Mouse (Mus musculus) heart, embryonic 10.5 days (tissue): ENCODE measurements around the gene Kat8. TPM values are rescaled to one million over a fixed set of nuclear protein-coding genes. Genes with fewer than 3 reads are reported as not detected.
A peak's percentile ranks its signal among the peaks of the same experiment; 100 is the strongest.

Source experiments
- DNase-seq: peaks from one replicate; pipeline ENCODE4 v3.0.0-alpha.2; 2017; ENCODE audit warnings: low spot score
- H3K27ac ChIP-seq: fragments of 300-500 bp; sonication (generic); 2 replicates; pipeline ENCODE4 v1.5.1; 2016; ENCODE audit warnings: mild to moderate bottlenecking
- H3K27me3 ChIP-seq: fragments of 300-500 bp; sonication (generic); 2 replicates; pipeline ENCODE4 v1.6.1; 2016; ENCODE audit warnings: mild to moderate bottlenecking; ENCODE audit not compliant: poor library complexity, insufficient read depth, severe bottlenecking
- H3K36me3 ChIP-seq: fragments of 300-500 bp; sonication (generic); 2 replicates; pipeline ENCODE4 v1.6.1; 2016; ENCODE audit warnings: mild to moderate bottlenecking, moderate library complexity
- H3K4me1 ChIP-seq: fragments of 300-500 bp; sonication (generic); 2 replicates; pipeline ENCODE4 v1.6.1; 2016; ENCODE audit warnings: mild to moderate bottlenecking
- H3K4me3 ChIP-seq: fragments of 300-500 bp; sonication (generic); 2 replicates; pipeline ENCODE4 v1.5.1; 2016; ENCODE audit warnings: mild to moderate bottlenecking, moderate library complexity
- H3K9me3 ChIP-seq: fragments of 300-500 bp; sonication (generic); 2 replicates; pipeline ENCODE4 v1.6.1; 2016; ENCODE audit warnings: mild to moderate bottlenecking, moderate library complexity
- WGBS: fragments of 180-500 bp; shearing (Covaris S2); methylation state at CpG from one replicate; pipeline ENCODE4 v1.1.7; 2016; 5-methylcytosine and 5-hydroxymethylcytosine counted together
- polyA plus RNA-seq: library from polyadenylated mRNA; unstranded; fragments of >200 nt; fragmentation: Nextera tagmentation; extraction: Ambion mirVana; gene quantifications from 2 replicates; pipeline ENCODE4 v1.2.1, GENCODE M21; 2016

Gene Kat8
- polyA plus RNA-seq, 1 experiment from 2014 or later: 39.7 TPM

- WGBS: 7% methylated on average over 23 of the region's 23 CpGs
- peaks cover 8% of the 10 kb centered on the region; the same call in 1 of the 2 replicates for H3K4me1 ChIP-seq
- peak; percentile 73 for DNase-seq
Measured at GRCm38 (mm10) chr7:127944614-127945013, 32.3 kb downstream of the Kat8 start.

GRCm38 (mm10) chr7:127946470-127947023, 34.2 kb downstream of the Kat8 start, which contains the start of gene Prss36:
Prss36 (minus strand) TSS chr7:127946725.
- Histone ChIP-seq H3K27me3 (peaks cover 41% of the 10 kb centered on the region), H3K36me3 (no peaks in the 10 kb centered on the region), H3K4me3 (no peak within 1 kb of the TSS), H3K27ac (no peak within 1 kb of the TSS), H3K9me3 (no peaks in the 10 kb centered on the region), H3K4me1 (peaks cover 8% of the 10 kb centered on the region; the same call in 1 of the 2 replicates)
- no peak for DNase-seq
- 70% methylated on average over 6 of the region's 6 CpGs for WGBS

More at GRCm38 (mm10) chr7:127944614-127945013, 32.3 kb downstream of the Kat8 start:
- Histone ChIP-seq H3K27me3 (peaks cover 41% of the 10 kb centered on the region), H3K36me3 (no peaks in the 10 kb centered on the region), H3K27ac (0 out of 2 replicates have a peak overlapping the region, but pooled peaks have one; percentile 23), H3K4me3 (peak overlapping the region; percentile 42), H3K9me3 (no peaks in the 10 kb centered on the region)

- Histone ChIP-seq H3K27ac (no peak overlapping the region), H3K36me3 (no peaks in the 10 kb centered on the region), H3K27me3 (no peaks in the 10 kb centered on the region), H3K4me1 (no peaks in the 10 kb centered on the region), H3K9me3 (no peaks in the 10 kb centered on the region), H3K4me3 (no peak overlapping the region)
- DNase-seq: no peak
- 32% methylated on average over 13 of the region's 13 CpGs for WGBS
Measured at GRCm38 (mm10) chr7:127952864-127953581, 40.7 kb downstream of the Kat8 start.

- no peak for DNase-seq
Measured at GRCm38 (mm10) chr7:127959364-127959763, 47.0 kb downstream of the Kat8 start.

GRCm38 (mm10) chr7:127966371-127966918, 54.1 kb downstream of the Kat8 start:
- peak overlapping the region; percentile 99 for H3K4me3 ChIP-seq

More at GRCm38 (mm10) chr7:127959364-127959763, 47.0 kb downstream of the Kat8 start:
- Histone ChIP-seq H3K27me3 (no peaks in the 10 kb centered on the region), H3K4me3 (no peak overlapping the region), H3K4me1 (no peaks in the 10 kb centered on the region), H3K9me3 (no peaks in the 10 kb centered on the region), H3K36me3 (no peaks in the 10 kb centered on the region), H3K27ac (no peak overlapping the region)
- 57% methylated on average over 5 of the region's 5 CpGs for WGBS

GRCm38 (mm10) chr7:127967004-127967921, 54.9 kb downstream of the Kat8 start, which contains the start of gene Fus:
Fus (plus strand) TSS chr7:127967457.
- H3K27ac ChIP-seq: peak within 1 kb of the TSS; percentile 100
- H3K9me3 ChIP-seq: no peaks in the 10 kb centered on the region
- peaks cover 13% of the 10 kb centered on the region; the same call in 1 of the 2 replicates for H3K4me1 ChIP-seq
- no peaks in the 10 kb centered on the region for H3K27me3 ChIP-seq
- peak; percentile 94 for DNase-seq
- H3K4me3 ChIP-seq: peak within 1 kb of the TSS; percentile 99
- under 1% methylated on average over 92 of the region's 92 CpGs for WGBS
- peaks cover 32% of the 10 kb centered on the region for H3K36me3 ChIP-seq

More at GRCm38 (mm10) chr7:127966371-127966918, 54.1 kb downstream of the Kat8 start:
- WGBS: 17% methylated on average over 10 of the region's 10 CpGs
- DNase-seq: no peak
- Histone ChIP-seq H3K27me3 (no peaks in the 10 kb centered on the region), H3K9me3 (no peaks in the 10 kb centered on the region), H3K4me1 (peaks cover 13% of the 10 kb centered on the region; the same call in 1 of the 2 replicates), H3K36me3 (peaks cover 24% of the 10 kb centered on the region), H3K27ac (peak overlapping the region; percentile 100)

GRCm38 (mm10) chr7:127967922-127968828, 55.9 kb downstream of the Kat8 start:
- WGBS: 1% methylated on average over 42 of the region's 42 CpGs
- H3K4me3 ChIP-seq: peak overlapping the region; percentile 99
- H3K27ac ChIP-seq: peak overlapping the region; percentile 100
- H3K4me1 ChIP-seq: peaks cover 13% of the 10 kb centered on the region; the same call in 1 of the 2 replicates
- H3K27me3 ChIP-seq: no peaks in the 10 kb centered on the region
- peak; percentile 89 for DNase-seq
- peaks cover 42% of the 10 kb centered on the region for H3K36me3 ChIP-seq
- no peaks in the 10 kb centered on the region for H3K9me3 ChIP-seq

GRCm38 (mm10) chr7:127974413-127974930, 62.2 kb downstream of the Kat8 start:
- 94% methylated on average over 2 of the region's 2 CpGs for WGBS

More at GRCm38 (mm10) chr7:127974413-127974930, 62.2 kb downstream of the Kat8 start:
- no peaks in the 10 kb centered on the region for H3K9me3 ChIP-seq
- no peak overlapping the region for H3K4me3 ChIP-seq
- 0 out of 2 replicates have a peak, but pooled peaks cover 2% of the 10 kb centered on the region for H3K4me1 ChIP-seq
- peaks cover 100% of the 10 kb centered on the region for H3K36me3 ChIP-seq
- no peak for DNase-seq
- H3K27me3 ChIP-seq: no peaks in the 10 kb centered on the region
- H3K27ac ChIP-seq: no peak overlapping the region

Other genes with a start within 250 kb of the Kat8 start
- 32.3 and 59.4 TPM in 2 replicates for gene Bcl7c, start 203.6 kb upstream of the Kat8 start, polyA plus RNA-seq
- gene Ctf1, start 199.8 kb upstream of the Kat8 start, polyA plus RNA-seq: 3.4 and 6.5 TPM in 2 replicates
- gene Ctf2, start 180.3 kb upstream of the Kat8 start, polyA plus RNA-seq: 0.26 TPM in 1 of 2 replicates, not detected in the other
- 3.4 and 4.8 TPM in 2 replicates for gene Fbxl19, start 168.0 kb upstream of the Kat8 start, polyA plus RNA-seq
- gene Orai3, start 142.7 kb upstream of the Kat8 start, polyA plus RNA-seq: 12.9 and 19.8 TPM in 2 replicates
- 13.2 and 23.7 TPM in 2 replicates for gene Setd1a, start 135.8 kb upstream of the Kat8 start, polyA plus RNA-seq
- not detected in 2 replicates for gene Gm49388, start 126.9 kb upstream of the Kat8 start, polyA plus RNA-seq
- 14.9 and 17.1 TPM in 2 replicates for gene Hsd3b7, start 111.9 kb upstream of the Kat8 start, polyA plus RNA-seq
- gene Stx4a, start 88.2 kb upstream of the Kat8 start, polyA plus RNA-seq: 32.4 and 36.3 TPM in 2 replicates
- gene Stx1b, start 88.0 kb upstream of the Kat8 start, polyA plus RNA-seq: 1.1 and 3.2 TPM in 2 replicates
- gene Zfp646, start 36.3 kb upstream of the Kat8 start, polyA plus RNA-seq: 10.6 and 11.7 TPM in 2 replicates
- gene Zfp668, start 35.7 kb upstream of the Kat8 start, polyA plus RNA-seq: 15.7 and 21.7 TPM in 2 replicates
- gene Prss53, start 21.5 kb upstream of the Kat8 start, polyA plus RNA-seq: 1.2 and 1.9 TPM in 2 replicates
- gene Gm21974, start 17.1 kb upstream of the Kat8 start, polyA plus RNA-seq: not detected in 2 replicates
- 81.7 and 89.4 TPM in 2 replicates for gene Vkorc1, start 16.9 kb upstream of the Kat8 start, polyA plus RNA-seq
- gene Bckdk, start 8.4 kb upstream of the Kat8 start, polyA plus RNA-seq: 143 and 176 TPM in 2 replicates
- gene Prss8, start 17.6 kb downstream of the Kat8 start, polyA plus RNA-seq: 2.3 and 8.9 TPM in 2 replicates
- gene Prss36, start 34.2 kb downstream of the Kat8 start, polyA plus RNA-seq: 10.9 and 13.0 TPM in 2 replicates
- gene Fus, start 54.9 kb downstream of the Kat8 start, polyA plus RNA-seq: 280 and 362 TPM in 2 replicates
- 27.8 and 35.5 TPM in 2 replicates for gene Pycard, start 81.4 kb downstream of the Kat8 start, polyA plus RNA-seq
- 0.40 and 1.2 TPM in 2 replicates for gene Trim72, start 91.4 kb downstream of the Kat8 start, polyA plus RNA-seq
- gene Itgam, start 150.1 kb downstream of the Kat8 start, polyA plus RNA-seq: 0.06 and 0.25 TPM in 2 replicates
- gene Gm49368, start 150.2 kb downstream of the Kat8 start, polyA plus RNA-seq: 0.09 TPM in 1 of 2 replicates, not detected in the other
- gene Itgax, start 217.0 kb downstream of the Kat8 start, polyA plus RNA-seq: 0.05 and 0.10 TPM in 2 replicates
- not detected in 2 replicates for gene Itgad, start 241.9 kb downstream of the Kat8 start, polyA plus RNA-seq